ENCODE assay signal across 22 mouse cellular contexts in genomic region chr3:82276977-82277714, GRCm38 (mm10).
DNase-seq lines count a peak whose midpoint lies in the region; ATAC-seq and TF ChIP-seq lines count a peak whose summit lies in the region.
"Had no signal": no experiment of that assay in that cellular context is flagged by ENCODE, and none has a peak within 500 bp of the region (broad histone marks: within the 10 kb centered on the region; RNA-seq: fewer than 3 reads in every experiment).

No protein-coding gene starts in this region.

- H3K4me1 ChIP-seq in hindbrain, postnatal 0 days (ENCODE audit: insufficient read depth, low read length) = 0 out of 2 replicates have a peak, but pooled peaks cover 6% of the 10 kb centered on the region
- H3K4me1 ChIP-seq in hindbrain, embryonic 10.5 days (replicated peaks) = peaks cover 11% of the 10 kb centered on the region
- H3K4me1 ChIP-seq in kidney, postnatal 0 days (replicated peaks; ENCODE audit: insufficient read depth, low read length) = no peaks in the 10 kb centered on the region
- H3K4me1 ChIP-seq: forebrain, embryonic 10.5 days had no signal

- intact Hi-C loops in heart, postnatal 25 days (cut with DNase I) = no loop called here

- DNase-seq in hindbrain, postnatal 0 days (ENCODE audit: low spot score) = peak; percentile 56
- no peak for DNase-seq in hindbrain, embryonic 10.5 days (ENCODE audit: low spot score)
- peak; percentile 63 for DNase-seq in kidney, postnatal 0 days (ENCODE audit: low spot score)
- no peak for DNase-seq in kidney, adult 9 months
- peak; percentile 91 for DNase-seq in Muller cell, postnatal 12 days (ENCODE audit: inconsistent ontology term)
- peak; percentile 73 for DNase-seq in brain, adult 2 months (ENCODE audit: low read depth, low spot score)
- DNase-seq in heart, postnatal 25 days (ENCODE audit: low spot score) = no peak
- DNase-seq: adrenal gland, adult 8-10 months; adrenal gland, postnatal 25 days; cerebellum, adult 11 months; gastrocnemius, postnatal 10 days; heart, postnatal 36 days had no signal

- H3K9ac ChIP-seq in hindbrain, postnatal 0 days (replicated peaks; ENCODE audit: low read length) = no peak overlapping the region
- no peak overlapping the region for H3K9ac ChIP-seq in kidney, postnatal 0 days (ENCODE audit: low read depth, low read length)
- H3K9ac ChIP-seq: forebrain, embryonic 13.5 days; hindbrain, embryonic 12.5 days; hindbrain, embryonic 15.5 days had no signal

- no peak for TF ChIP-seq CTCF in hindbrain, postnatal 0 days (IDR thresholded peaks at IDR 0.05; ENCODE audit: low read depth)
- TF ChIP-seq CTCF in kidney, postnatal 0 days (IDR thresholded peaks at IDR 0.05; ENCODE audit: low read depth) = no peak

- no peaks in the 10 kb centered on the region for H3K9me3 ChIP-seq in hindbrain, postnatal 0 days (ENCODE audit: low read length)
- H3K9me3 ChIP-seq in hindbrain, embryonic 10.5 days = no peaks in the 10 kb centered on the region
- H3K9me3 ChIP-seq in kidney, postnatal 0 days (replicated peaks; ENCODE audit: low read length) = no peaks in the 10 kb centered on the region
- H3K9me3 ChIP-seq: forebrain, embryonic 10.5 days; forebrain, embryonic 13.5 days; hindbrain, embryonic 12.5 days; hindbrain, embryonic 15.5 days had no signal

- H3K27ac ChIP-seq in hindbrain, postnatal 0 days = no peak overlapping the region
- H3K27ac ChIP-seq in hindbrain, embryonic 10.5 days = no peak overlapping the region
- H3K27ac ChIP-seq in kidney, postnatal 0 days = no peak overlapping the region
- H3K27ac ChIP-seq: forebrain, embryonic 10.5 days; forebrain, embryonic 13.5 days; hindbrain, embryonic 12.5 days; hindbrain, embryonic 15.5 days had no signal

- H3K27me3 ChIP-seq in hindbrain, postnatal 0 days (ENCODE audit: insufficient read depth, low read length) = no peaks in the 10 kb centered on the region
- H3K27me3 ChIP-seq in hindbrain, embryonic 10.5 days (ENCODE audit: insufficient read depth, poor library complexity, severe bottlenecking) = no peaks in the 10 kb centered on the region
- H3K27me3 ChIP-seq in kidney, postnatal 0 days (ENCODE audit: insufficient read depth, low read length) = no peaks in the 10 kb centered on the region
- H3K27me3 ChIP-seq: forebrain, embryonic 13.5 days; hindbrain, embryonic 12.5 days; hindbrain, embryonic 15.5 days had no signal

- no peaks in the 10 kb centered on the region for H3K36me3 ChIP-seq in hindbrain, postnatal 0 days (ENCODE audit: insufficient read depth, low read length)
- H3K36me3 ChIP-seq in hindbrain, embryonic 10.5 days = no peaks in the 10 kb centered on the region
- no peaks in the 10 kb centered on the region for H3K36me3 ChIP-seq in kidney, postnatal 0 days (ENCODE audit: insufficient read depth, low read length)
- H3K36me3 ChIP-seq: forebrain, embryonic 10.5 days; hindbrain, embryonic 12.5 days; hindbrain, embryonic 15.5 days had no signal

- ATAC-seq in hindbrain, postnatal 0 days = peak; percentile 89
- ATAC-seq in kidney, postnatal 0 days (replicated peaks; ENCODE audit: low FRiP score, low read depth) = no peak
- ATAC-seq: activated CD4-positive, CD25-positive, alpha-beta regulatory T cell, adult 4 months; CD4-positive, CD25-positive, alpha-beta regulatory T cell, adult 4 months; forebrain, embryonic 13.5 days; forebrain, embryonic 16.5 days; inflammation-experienced regulatory T-cells, adult 6 months; intestine, embryonic 16.5 days had no signal

- H3K4me3 ChIP-seq in hindbrain, postnatal 0 days (ENCODE audit: low read length) = no peak overlapping the region
- H3K4me3 ChIP-seq in hindbrain, embryonic 10.5 days = no peak overlapping the region
- no peak overlapping the region for H3K4me3 ChIP-seq in kidney, postnatal 0 days (replicated peaks; ENCODE audit: low read depth, low read length)
- H3K4me3 ChIP-seq: forebrain, embryonic 10.5 days; forebrain, embryonic 13.5 days; hindbrain, embryonic 12.5 days; hindbrain, embryonic 15.5 days had no signal

- H3K4me2 ChIP-seq in hindbrain, postnatal 0 days (ENCODE audit: low read depth, low read length) = no peak overlapping the region
- H3K4me2 ChIP-seq in kidney, postnatal 0 days (ENCODE audit: low read length) = no peak overlapping the region
- H3K4me2 ChIP-seq: forebrain, embryonic 13.5 days; heart, embryonic 11.5 days; hindbrain, embryonic 12.5 days; hindbrain, embryonic 15.5 days had no signal

Comparison
In these comparisons a context has a peak if more than half of its experiments do, and no peak if none do; other contexts are left out.
1. DNase-seq: peak in hindbrain, postnatal 0 days (single experiment), kidney, postnatal 0 days (single experiment), Muller cell, postnatal 12 days (single experiment) and brain, adult 2 months (single experiment); none in hindbrain, embryonic 10.5 days (single experiment), kidney, adult 9 months (single experiment) and heart, postnatal 25 days (single experiment).